Mouse (Mus musculus) frontal cortex, adult (tissue): ENCODE measurements around the gene St3gal4.
A peak's percentile ranks its signal among the peaks of the same experiment; 100 is the strongest.

Experiments used
- ATAC-seq: cut with Nextera tagmentation; 2 replicates; pipeline ENCODE4 v1.9.2; 2017; ENCODE audit warnings: mild to moderate bottlenecking, moderate library complexity, mixed read lengths; ENCODE audit not compliant: low TSS enrichment

St3gal4 gene

GRCm38 (mm10) chr9:35128995-35129418 lies 9.9 kb upstream of the St3gal4 start:
- ATAC-seq = no peak

GRCm38 (mm10) chr9:35128564-35128963 lies 9.5 kb upstream of the St3gal4 start:
- no peak for ATAC-seq

- no peak for ATAC-seq
Observed at GRCm38 (mm10) chr9:35127561-35127960, 8.5 kb upstream of the St3gal4 start.

- ATAC-seq = no peak
Observed at GRCm38 (mm10) chr9:35127147-35127546, 8.1 kb upstream of the St3gal4 start.

GRCm38 (mm10) chr9:35124678-35124955 lies 5.5 kb upstream of the St3gal4 start:
- no peak for ATAC-seq

- no peak for ATAC-seq
Observed at GRCm38 (mm10) chr9:35123804-35124677, 5.0 kb upstream of the St3gal4 start.

- ATAC-seq = peak; percentile 67
Observed at GRCm38 (mm10) chr9:35123456-35123803, 4.4 kb upstream of the St3gal4 start.

GRCm38 (mm10) chr9:35122551-35123266 lies 3.6 kb upstream of the St3gal4 start:
- no peak for ATAC-seq

GRCm38 (mm10) chr9:35118563-35118962 lies 505 bp downstream of the St3gal4 start:
- ATAC-seq = no peak

- peak; percentile 18 for ATAC-seq
Observed at GRCm38 (mm10) chr9:35117384-35118295, 1.4 kb downstream of the St3gal4 start.

- ATAC-seq = peak; percentile 75
Observed at GRCm38 (mm10) chr9:35116391-35117381, 2.4 kb downstream of the St3gal4 start.

GRCm38 (mm10) chr9:35115804-35116203 lies 3.3 kb downstream of the St3gal4 start:
- ATAC-seq = no peak

- no peak for ATAC-seq
Observed at GRCm38 (mm10) chr9:35115299-35115698, 3.8 kb downstream of the St3gal4 start.

- no peak for ATAC-seq
Observed at GRCm38 (mm10) chr9:35114234-35114633, 4.8 kb downstream of the St3gal4 start.

GRCm38 (mm10) chr9:35111941-35112595 lies 7.0 kb downstream of the St3gal4 start:
- ATAC-seq = no peak

- ATAC-seq = no peak
Observed at GRCm38 (mm10) chr9:35111446-35111845, 7.6 kb downstream of the St3gal4 start.

- ATAC-seq = no peak
Observed at GRCm38 (mm10) chr9:35110567-35110966, 8.5 kb downstream of the St3gal4 start.

- ATAC-seq = no peak
Observed at GRCm38 (mm10) chr9:35110051-35110450, 9.0 kb downstream of the St3gal4 start.

GRCm38 (mm10) chr9:35108916-35109315 lies 10.2 kb downstream of the St3gal4 start:
- peak; percentile 78 for ATAC-seq

- ATAC-seq = no peak
Observed at GRCm38 (mm10) chr9:35108066-35108465, 11.0 kb downstream of the St3gal4 start.
